Mouse (Mus musculus) kidney, adult 18-20 months (tissue): Measurements from ENCODE around the gene Cog4.
"Not testable (repeated sequence)": the region's sequence is repeated elsewhere in the genome, so short reads cannot be mapped to it uniquely, and the experiment has no call there.

Experiments used
- DNase-seq: peaks from one replicate; pipeline ENCODE4 v3.0.0; 2021

The Cog4 gene

GRCm38 (mm10) chr8:110892913-110893312 lies 46.5 kb downstream of the Cog4 start:
- DNase-seq, result no peak

- DNase-seq, result no peak
Observed at GRCm38 (mm10) chr8:110894851-110895250, 48.5 kb downstream of the Cog4 start.

- no peak for DNase-seq
Observed at GRCm38 (mm10) chr8:110895254-110895653, 48.9 kb downstream of the Cog4 start.

GRCm38 (mm10) chr8:110895812-110896211 lies 49.4 kb downstream of the Cog4 start:
- no peak for DNase-seq

- DNase-seq, result no peak
Observed at GRCm38 (mm10) chr8:110897495-110897894, 51.1 kb downstream of the Cog4 start.

GRCm38 (mm10) chr8:110901056-110901455 lies 54.7 kb downstream of the Cog4 start:
- DNase-seq, result no peak

GRCm38 (mm10) chr8:110901839-110902578 lies 55.6 kb downstream of the Cog4 start, which contains the start of gene Fuk:
Gene Fuk (minus strand): TSS chr8:110902488.
- DNase-seq, result peak; percentile 90

- no peak for DNase-seq
Observed at GRCm38 (mm10) chr8:110902579-110902965, 56.2 kb downstream of the Cog4 start.

- DNase-seq, result no peak
Observed at GRCm38 (mm10) chr8:110905404-110905803, 59.0 kb downstream of the Cog4 start.

- no peak for DNase-seq
Observed at GRCm38 (mm10) chr8:110906682-110907081, 60.3 kb downstream of the Cog4 start.

GRCm38 (mm10) chr8:110909850-110910249 lies 63.5 kb downstream of the Cog4 start:
- DNase-seq, result not testable (repeated sequence)

GRCm38 (mm10) chr8:110911576-110912570 lies 65.5 kb downstream of the Cog4 start:
- DNase-seq, result no peak

GRCm38 (mm10) chr8:110917415-110917814 lies 71.0 kb downstream of the Cog4 start:
- DNase-seq, result peak; percentile 84

- DNase-seq, result no peak
Observed at GRCm38 (mm10) chr8:110918027-110918426, 71.6 kb downstream of the Cog4 start.

- no peak for DNase-seq
Observed at GRCm38 (mm10) chr8:110918460-110918859, 72.1 kb downstream of the Cog4 start.

GRCm38 (mm10) chr8:110919341-110920031 lies 73.1 kb downstream of the Cog4 start, which contains the start of gene St3gal2:
Gene St3gal2 (plus strand): TSS chr8:110919922.
- peak; percentile 85 for DNase-seq

- DNase-seq, result no peak
Observed at GRCm38 (mm10) chr8:110920032-110920772, 73.8 kb downstream of the Cog4 start.

- no peak for DNase-seq
Observed at GRCm38 (mm10) chr8:110920773-110921277, 74.4 kb downstream of the Cog4 start.

GRCm38 (mm10) chr8:110921492-110922230 lies 75.3 kb downstream of the Cog4 start:
- DNase-seq, result peak; percentile 32

GRCm38 (mm10) chr8:110925691-110926140 lies 79.3 kb downstream of the Cog4 start:
- DNase-seq, result no peak

- DNase-seq, result no peak
Observed at GRCm38 (mm10) chr8:110926690-110927089, 80.3 kb downstream of the Cog4 start.
